Mouse (Mus musculus) testis, adult 2 months (tissue): ENCODE results near the gene Pom121l2. TPM values are rescaled to one million over a fixed set of nuclear protein-coding genes. Genes with fewer than 3 reads are reported as not detected.
"Not testable (repeated sequence)": the region's sequence is repeated elsewhere in the genome, so short reads cannot be mapped to it uniquely, and the experiment has no call there.

Experiments used
- H3K27ac ChIP-seq: fragments of 200-500 bp; 2 replicates; pipeline ENCODE4 v1.5.1; 2012; ENCODE audit warnings: low read depth, low read length; ENCODE audit not compliant: control insufficient read depth, insufficient read depth
- H3K27me3 ChIP-seq: fragments of 200-500 bp; 2 replicates; pipeline ENCODE4 v1.6.1; 2012; ENCODE audit warnings: mild to moderate bottlenecking, low read length, moderate library complexity; ENCODE audit not compliant: control insufficient read depth, insufficient read depth
- H3K36me3 ChIP-seq: fragments of 200-500 bp; 2 replicates; pipeline ENCODE4 v1.6.1; 2012; ENCODE audit warnings: mild to moderate bottlenecking, low read length; ENCODE audit not compliant: control insufficient read depth, insufficient read depth
- H3K4me1 ChIP-seq: fragments of 200-500 bp; 2 replicates; pipeline ENCODE4 v1.6.1; 2012; ENCODE audit warnings: low read length; ENCODE audit not compliant: control insufficient read depth, insufficient read depth
- H3K4me3 ChIP-seq: fragments of 200-500 bp; 2 replicates; pipeline ENCODE4 v1.5.1; 2012; ENCODE audit warnings: low read depth, mild to moderate bottlenecking, low read length, moderate library complexity, mixed read lengths; ENCODE audit not compliant: control insufficient read depth
- CTCF ChIP-seq: fragments of 200-500 bp; IDR thresholded peaks from 2 replicates; pipeline ENCODE4 v1.5.1; 2012; ENCODE audit warnings: low read depth, mild to moderate bottlenecking, inconsistent platforms, low read length, moderate library complexity; ENCODE audit not compliant: control insufficient read depth, insufficient read depth, insufficient replicate concordance
- POLR2A ChIP-seq: fragments of 200-500 bp; IDR thresholded peaks from 2 replicates; pipeline ENCODE4 v1.6.1; 2012; ENCODE audit warnings: low read depth, mild to moderate bottlenecking, inconsistent platforms, low read length, moderate library complexity; ENCODE audit not compliant: control insufficient read depth
- polyA plus RNA-seq: library from polyadenylated mRNA; depleted of rRNA; stranded (reverse); fragments of >200 nt; gene quantifications from 2 replicates; pipeline ENCODE4 v1.2.3, GENCODE M21; 2012; rRNA removed

Pom121l2 gene
- polyA plus RNA-seq, 1 experiment = 157 TPM

DNA sequence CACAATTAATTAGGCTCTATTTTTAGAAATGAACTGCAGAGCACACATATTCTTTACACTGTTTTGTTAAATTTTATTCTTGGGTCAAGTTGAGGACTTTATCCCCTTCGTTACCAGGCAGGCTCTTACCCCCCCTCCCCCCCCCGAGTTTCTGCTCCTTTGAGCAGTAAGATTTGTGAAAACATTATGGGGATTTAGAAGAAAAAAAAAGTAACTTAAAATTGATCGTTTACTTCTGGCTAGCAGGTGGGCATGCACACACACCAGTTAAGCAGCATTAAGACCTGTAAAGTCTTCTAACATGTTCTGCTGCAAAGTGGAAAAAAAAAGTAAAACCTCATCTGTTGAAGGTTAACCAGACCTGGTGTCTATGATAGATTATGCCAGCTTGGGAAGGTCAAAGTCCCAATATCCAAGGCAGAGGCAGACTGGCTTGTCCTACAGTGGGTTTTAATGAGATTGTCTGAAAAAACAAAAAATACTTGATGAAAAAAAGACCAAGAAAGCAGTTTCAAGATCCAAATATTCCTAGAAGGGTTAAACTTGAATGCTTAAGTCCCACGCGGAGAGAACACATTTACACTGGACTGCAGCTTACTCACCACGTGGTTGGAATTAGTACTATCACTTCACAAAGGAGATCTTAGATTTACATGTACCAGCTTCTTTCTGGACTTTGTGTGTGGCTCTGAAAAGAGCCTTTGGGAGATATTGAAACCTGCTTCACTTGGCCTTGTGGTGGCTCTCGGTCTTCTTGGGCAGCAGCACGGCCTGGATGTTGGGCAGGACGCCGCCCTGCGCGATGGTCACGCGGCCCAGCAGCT, 53.7 kb downstream of the Pom121l2 start:
- no peak for TF ChIP-seq POLR2A
- no peak for TF ChIP-seq CTCF
- H3K4me3 ChIP-seq = peak overlapping the region; percentile 42

DNA sequence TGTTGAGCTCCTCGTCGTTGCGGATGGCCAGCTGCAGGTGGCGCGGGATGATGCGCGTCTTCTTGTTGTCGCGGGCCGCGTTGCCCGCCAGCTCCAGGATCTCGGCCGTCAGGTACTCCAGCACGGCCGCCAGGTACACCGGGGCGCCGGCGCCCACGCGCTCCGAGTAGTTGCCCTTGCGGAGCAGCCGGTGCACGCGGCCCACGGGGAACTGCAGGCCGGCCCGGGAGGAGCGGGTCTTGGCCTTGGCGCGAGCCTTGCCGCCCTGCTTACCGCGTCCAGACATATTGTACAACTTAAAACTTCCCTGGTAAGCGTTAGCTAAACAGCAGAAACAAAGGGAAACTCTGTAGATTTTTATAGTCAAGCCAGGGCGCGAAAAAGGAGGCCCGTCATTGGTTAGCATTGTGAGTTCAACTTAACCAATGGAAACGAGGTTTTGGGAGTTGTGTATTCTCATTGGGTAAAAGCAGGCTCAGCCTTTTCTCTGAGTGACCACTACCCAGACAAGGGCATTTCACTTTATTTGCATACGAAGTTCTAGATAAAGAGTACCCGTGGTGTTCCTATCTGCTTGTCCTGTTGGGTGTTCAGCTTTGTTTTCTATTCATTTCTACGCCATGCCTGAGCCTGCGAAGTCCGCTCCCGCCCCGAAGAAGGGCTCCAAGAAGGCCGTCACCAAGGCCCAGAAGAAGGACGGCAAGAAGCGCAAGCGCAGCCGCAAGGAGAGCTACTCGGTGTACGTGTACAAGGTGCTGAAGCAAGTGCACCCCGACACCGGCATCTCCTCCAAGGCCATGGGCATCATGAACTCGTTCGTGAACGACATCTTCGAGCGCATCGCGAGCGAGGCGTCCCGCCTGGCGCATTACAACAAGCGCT, 54.5 kb downstream of the Pom121l2 start, which contains the start of the genes Hist1h2ah and Hist1h2bk:
Gene Hist1h2ah, minus strand, starts transcription at position 302 of the 882 bp plus-strand sequence.
Gene Hist1h2bk, plus strand, starts transcription at position 604 of the 882 bp plus-strand sequence.
- H3K27ac ChIP-seq = peak within 1 kb of the TSS; percentile 58
- H3K27me3 ChIP-seq, H3K36me3 ChIP-seq, H3K4me1 ChIP-seq: not testable (repeated sequence)
- peak within 1 kb of the TSS; percentile 59 for H3K4me3 ChIP-seq

More for the DNA sequence above, 53.7 kb downstream of the Pom121l2 start:
- Histone ChIP-seq H3K36me3 (no peaks in the 10 kb centered on the region), H3K4me1 (peaks cover 4% of the 10 kb centered on the region), H3K27me3 (no peaks in the 10 kb centered on the region), H3K27ac (0 out of 2 replicates have a peak overlapping the region, but pooled peaks have one; percentile 58)

DNA sequence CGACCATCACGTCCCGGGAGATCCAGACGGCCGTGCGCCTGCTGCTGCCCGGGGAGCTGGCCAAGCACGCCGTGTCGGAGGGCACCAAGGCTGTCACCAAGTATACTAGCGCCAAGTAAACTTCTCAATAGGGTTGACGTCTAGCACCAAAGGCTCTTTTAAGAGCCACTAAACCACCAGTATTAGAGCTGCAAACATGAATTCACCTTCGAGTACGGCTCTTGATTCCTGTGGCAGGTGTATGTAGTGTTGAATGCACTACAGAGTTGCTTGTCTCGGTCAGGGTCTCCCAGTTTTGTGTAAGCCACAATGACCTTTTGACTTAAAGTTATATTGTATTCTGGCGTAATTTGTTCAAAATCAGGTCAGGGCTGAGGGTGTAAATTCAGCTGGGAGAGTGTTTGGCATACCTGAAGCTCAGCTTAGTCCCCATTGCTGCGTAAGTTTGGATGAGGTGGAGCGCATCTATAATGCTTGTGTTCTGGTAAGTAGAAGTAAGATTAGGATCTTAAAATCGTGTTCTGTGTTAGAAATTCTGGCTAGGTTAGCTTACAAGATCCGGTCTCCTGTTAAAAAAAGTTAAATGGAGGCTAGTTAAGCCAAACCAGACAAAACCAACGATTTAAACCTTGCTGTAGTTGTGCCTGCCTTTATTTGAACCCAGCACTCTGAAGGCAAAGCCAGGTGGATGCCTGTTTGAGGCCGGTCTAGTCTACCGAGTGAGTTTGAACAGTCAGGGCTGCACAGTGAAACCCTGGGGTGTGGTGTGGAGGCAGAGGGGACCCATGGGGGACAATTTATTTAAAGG, 55.4 kb downstream of the Pom121l2 start:
- H3K27me3 ChIP-seq = no peaks in the 10 kb centered on the region
- no peaks in the 10 kb centered on the region for H3K36me3 ChIP-seq
- no peak for TF ChIP-seq POLR2A
- TF ChIP-seq CTCF = no peak
- peaks cover 4% of the 10 kb centered on the region for H3K4me1 ChIP-seq
- peak overlapping the region; percentile 18; the same call in 1 of the 2 replicates for H3K4me3 ChIP-seq
- peak overlapping the region; percentile 53; the same call in 1 of the 2 replicates for H3K27ac ChIP-seq

- Histone ChIP-seq H3K4me3 (no peak overlapping the region), H3K27me3 (no peaks in the 10 kb centered on the region), H3K4me1 (peaks cover 4% of the 10 kb centered on the region), H3K27ac (peak overlapping the region; percentile 36; the same call in 1 of the 2 replicates), H3K36me3 (no peaks in the 10 kb centered on the region)
- TF ChIP-seq POLR2A (no peak), CTCF (no peak)
Measured at GRCm38 (mm10) chr13:22036986-22037385, 56.0 kb downstream of the Pom121l2 start.

DNA sequence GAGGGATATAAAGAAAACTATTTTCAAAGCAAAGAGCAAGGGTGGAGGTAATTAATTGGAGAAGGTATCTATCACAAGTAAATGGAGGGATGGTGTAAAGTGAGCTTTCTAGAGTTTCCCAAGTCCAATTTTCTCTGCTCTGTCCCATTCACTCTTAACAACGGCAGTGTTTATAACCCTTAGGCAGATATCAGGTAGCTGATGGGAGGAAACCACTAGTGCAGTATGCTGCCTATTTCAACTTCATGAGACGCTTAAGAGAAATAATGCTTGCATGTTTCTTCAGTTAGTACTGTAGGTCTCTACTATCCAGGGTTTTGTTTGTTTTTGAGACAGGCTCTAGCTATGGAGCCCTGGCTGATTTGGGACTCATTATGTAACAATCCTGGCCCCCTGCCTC, 56.4 kb downstream of the Pom121l2 start:
- no peak for TF ChIP-seq POLR2A
- no peak overlapping the region for H3K4me3 ChIP-seq
- no peaks in the 10 kb centered on the region for H3K36me3 ChIP-seq
- H3K27ac ChIP-seq = no peak overlapping the region
- H3K4me1 ChIP-seq = peaks cover 4% of the 10 kb centered on the region
- no peaks in the 10 kb centered on the region for H3K27me3 ChIP-seq

Other genes starting within 250 kb of the Pom121l2 start
- 6.1 and 7.6 TPM in 2 replicates for gene Hist1h4j, start 246.1 kb upstream of the Pom121l2 start, polyA plus RNA-seq
- 37.3 and 40.8 TPM in 2 replicates for gene Hist1h4k, start 230.7 kb upstream of the Pom121l2 start, polyA plus RNA-seq
- 2.4 and 3.9 TPM in 2 replicates for gene Hist1h2ak, start 227.4 kb upstream of the Pom121l2 start, polyA plus RNA-seq
- 2.3 and 3.0 TPM in 2 replicates for gene Hist1h2bn, start 227.1 kb upstream of the Pom121l2 start, polyA plus RNA-seq
- gene Hist1h1b, start 200.6 kb upstream of the Pom121l2 start, polyA plus RNA-seq = 0.36 TPM in 1 of 2 replicates, not detected in the other
- gene Hist1h3i, start 197.8 kb upstream of the Pom121l2 start, polyA plus RNA-seq = 5.8 and 7.4 TPM in 2 replicates
- 1.8 and 2.1 TPM in 2 replicates for gene Hist1h2an, start 194.0 kb upstream of the Pom121l2 start, polyA plus RNA-seq
- gene Hist1h2bp, start 193.7 kb upstream of the Pom121l2 start, polyA plus RNA-seq = 155 and 156 TPM in 2 replicates
- gene Hist1h2bq, start 171.0 kb upstream of the Pom121l2 start, polyA plus RNA-seq = 28.8 and 32.6 TPM in 2 replicates
- gene Hist1h2ao, start 170.7 kb upstream of the Pom121l2 start, polyA plus RNA-seq = not detected in 2 replicates
- not detected in 2 replicates for gene Hist1h4m, start 169.4 kb upstream of the Pom121l2 start, polyA plus RNA-seq
- 32.2 and 38.8 TPM in 2 replicates for gene Hist1h4n, start 149.0 kb upstream of the Pom121l2 start, polyA plus RNA-seq
- gene Hist1h2ap, start 147.7 kb upstream of the Pom121l2 start, polyA plus RNA-seq = 7.4 and 12.0 TPM in 2 replicates
- gene Hist1h2br, start 147.5 kb upstream of the Pom121l2 start, polyA plus RNA-seq = 26.8 and 30.6 TPM in 2 replicates
- 2.7 and 2.8 TPM in 2 replicates for gene Zfp184, start 36.1 kb upstream of the Pom121l2 start, polyA plus RNA-seq
- 0.05 and 0.22 TPM in 2 replicates for gene Prss16, start 28.5 kb downstream of the Pom121l2 start, polyA plus RNA-seq
- 1.8 and 3.7 TPM in 2 replicates for gene Hist1h2ah, start 54.4 kb downstream of the Pom121l2 start, polyA plus RNA-seq
- gene Hist1h2bk, start 54.7 kb downstream of the Pom121l2 start, polyA plus RNA-seq = 10.0 and 11.3 TPM in 2 replicates
- 3.7 and 6.6 TPM in 2 replicates for gene Hist1h4i, start 60.2 kb downstream of the Pom121l2 start, polyA plus RNA-seq
- gene Hist1h2ag, start 61.8 kb downstream of the Pom121l2 start, polyA plus RNA-seq = 4.8 and 6.5 TPM in 2 replicates
- gene Hist1h2bj, start 62.0 kb downstream of the Pom121l2 start, polyA plus RNA-seq = 7.9 and 8.5 TPM in 2 replicates
- gene Vmn1r188, start 103.2 kb downstream of the Pom121l2 start, polyA plus RNA-seq = not detected in 2 replicates
- gene Vmn1r189, start 124.6 kb downstream of the Pom121l2 start, polyA plus RNA-seq = not detected in 2 replicates
- not detected in 2 replicates for gene Vmn1r191, start 202.8 kb downstream of the Pom121l2 start, polyA plus RNA-seq
- not detected in 2 replicates for gene Vmn1r192, start 209.9 kb downstream of the Pom121l2 start, polyA plus RNA-seq
- gene Vmn1r193, start 242.0 kb downstream of the Pom121l2 start, polyA plus RNA-seq = not detected in 2 replicates